Mouse (Mus musculus): ENCODE results near the gene Gm17079.
"Not testable (repeated sequence)": the region's sequence is repeated elsewhere in the genome, so short reads cannot be mapped to it uniquely, and the experiment has no call there.

GRCm38 (mm10) chr14:51695368-51695767 is at the start of gene Gm17079:
- TF ChIP-seq TAL1, GATA1 (IDR thresholded peaks at IDR 0.05; ENCODE audit: low read length): not testable (repeated sequence)
